Mouse (Mus musculus): ENCODE measurements around the gene Nudcd2. TPM values are rescaled to one million over a fixed set of nuclear protein-coding genes. Genes with fewer than 3 reads are reported as not detected.

Gene Nudcd2
- total RNA-seq, 2 experiments from 2014 or later, result 122 to 209 TPM

GRCm38 (mm10) chr11:40754664-40755107 lies 21.2 kb downstream of the Nudcd2 start:
- peak; percentile 30 for ATAC-seq (replicated peaks; ENCODE audit: poor library complexity)

GRCm38 (mm10) chr11:40755109-40755627 lies 21.7 kb downstream of the Nudcd2 start, which contains the start of gene Ccng1:
TSS of gene Ccng1 (minus strand) at chr11:40755311.
- ATAC-seq (replicated peaks; ENCODE audit: poor library complexity), result peak; percentile 97

- ATAC-seq (replicated peaks; ENCODE audit: poor library complexity), result no peak
These were observed 22.5 kb downstream of the Nudcd2 start for GRCm38 (mm10) chr11:40755968-40756367.

- no peak for ATAC-seq (replicated peaks; ENCODE audit: poor library complexity)
These were observed 26.4 kb downstream of the Nudcd2 start for GRCm38 (mm10) chr11:40759896-40760295.

GRCm38 (mm10) chr11:40763395-40763794 lies 29.9 kb downstream of the Nudcd2 start:
- peak; percentile 99 for ATAC-seq (replicated peaks; ENCODE audit: poor library complexity)

- ATAC-seq (replicated peaks; ENCODE audit: poor library complexity), result no peak
These were observed 31.2 kb downstream of the Nudcd2 start for GRCm38 (mm10) chr11:40764690-40765089.

GRCm38 (mm10) chr11:40775315-40776269 lies 42.1 kb downstream of the Nudcd2 start:
- peak; percentile 76 for ATAC-seq (replicated peaks; ENCODE audit: poor library complexity)

GRCm38 (mm10) chr11:40781857-40782256 lies 48.4 kb downstream of the Nudcd2 start:
- ATAC-seq (replicated peaks; ENCODE audit: poor library complexity), result no peak

GRCm38 (mm10) chr11:40783346-40783745 lies 49.9 kb downstream of the Nudcd2 start:
- no peak for ATAC-seq (replicated peaks; ENCODE audit: poor library complexity)

GRCm38 (mm10) chr11:40784326-40784725 lies 50.9 kb downstream of the Nudcd2 start:
- ATAC-seq (replicated peaks; ENCODE audit: poor library complexity), result no peak

GRCm38 (mm10) chr11:40786900-40787299 lies 53.4 kb downstream of the Nudcd2 start:
- ATAC-seq (replicated peaks; ENCODE audit: poor library complexity), result no peak

Other genes with a start within 250 kb of the Nudcd2 start
- gene Mat2b, start 38.5 kb upstream of the Nudcd2 start, total RNA-seq (2015), result 98.1 and 103 TPM in 2 replicates
- gene Mat2b, start 38.5 kb upstream of the Nudcd2 start, total RNA-seq (2017), result 130 and 141 TPM in 2 replicates
- 76.6 and 78.8 TPM in 2 replicates for gene Hmmr, start 245 bp upstream of the Nudcd2 start, total RNA-seq (2015)
- 83.6 and 88.2 TPM in 2 replicates for gene Hmmr, start 245 bp upstream of the Nudcd2 start, total RNA-seq (2017)
- gene Ccng1, start 21.6 kb downstream of the Nudcd2 start, total RNA-seq (2015), result 81.6 and 91.3 TPM in 2 replicates
- gene Ccng1, start 21.6 kb downstream of the Nudcd2 start, total RNA-seq (2017), result 53.9 and 61.4 TPM in 2 replicates

Measured in megakaryocyte progenitor cell, adult 5-6 weeks (primary cell).